15 mouse cellular contexts compared by ENCODE assay signal in the genomic region with DNA sequence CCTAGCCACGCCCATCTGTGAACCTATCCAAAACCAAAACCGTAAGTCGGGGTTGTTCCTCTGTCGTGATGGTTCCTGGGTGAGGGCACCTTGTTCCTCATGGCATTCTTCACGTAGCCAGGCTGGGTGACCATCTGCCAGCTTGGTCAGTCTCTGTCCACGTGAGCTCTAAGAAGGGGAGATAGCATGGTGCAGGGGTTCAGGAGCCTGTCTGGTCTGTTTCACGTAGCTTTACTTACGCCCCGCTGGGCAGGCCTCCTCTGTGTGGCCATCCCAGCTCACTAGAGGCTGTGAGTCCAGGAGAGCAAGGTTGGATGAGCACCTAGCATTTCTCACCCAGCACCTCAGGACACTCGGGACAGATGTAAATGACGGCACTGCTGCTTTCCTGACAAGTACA.
"Had no signal": no experiment of that assay in that cellular context is flagged by ENCODE, and none has a peak within 500 bp of the region (broad histone marks: within the 10 kb centered on the region; RNA-seq: fewer than 3 reads in every experiment).

No protein-coding gene starts in this region.

- H3K27me3 ChIP-seq: lung, embryonic 15.5 days; megakaryocyte, embryonic 14.5 days; midbrain, embryonic 13.5 days; midbrain, embryonic 15.5 days; neural tube, embryonic 12.5 days; stomach, embryonic 15.5 days had no signal

- H3K9me3 ChIP-seq: lung, embryonic 15.5 days; megakaryocyte, embryonic 14.5 days; midbrain, embryonic 13.5 days; midbrain, embryonic 15.5 days; neural tube, embryonic 12.5 days; stomach, embryonic 15.5 days had no signal

- ATAC-seq: liver, postnatal 0 days; lung, postnatal 0 days; midbrain, embryonic 13.5 days; midbrain, embryonic 15.5 days had no signal

- DNase-seq: liver, postnatal 0 days; lung, adult 2 months; lung, postnatal 14 days; right cerebral cortex, postnatal 14 days; thymus, adult 2 months had no signal

- H3K4me2 ChIP-seq: lung, embryonic 15.5 days; midbrain, embryonic 11.5 days; midbrain, embryonic 13.5 days; midbrain, embryonic 15.5 days; neural tube, embryonic 12.5 days; stomach, embryonic 15.5 days had no signal

- H3K4me1 ChIP-seq: lung, embryonic 15.5 days; midbrain, embryonic 15.5 days; stomach, embryonic 15.5 days had no signal

- H3K36me3 ChIP-seq: midbrain, embryonic 13.5 days; midbrain, embryonic 15.5 days; neural tube, embryonic 12.5 days; stomach, embryonic 15.5 days had no signal

- H3K27ac ChIP-seq: lung, embryonic 15.5 days; macrophage; midbrain, embryonic 13.5 days; midbrain, embryonic 15.5 days; neural tube, embryonic 12.5 days; stomach, embryonic 15.5 days; stomach, postnatal 0 days had no signal

- H3K4me3 ChIP-seq: lung, embryonic 15.5 days; megakaryocyte, embryonic 14.5 days; midbrain, embryonic 13.5 days; midbrain, embryonic 15.5 days; neural tube, embryonic 12.5 days; stomach, embryonic 15.5 days had no signal

- H3K9ac ChIP-seq: liver, postnatal 0 days; lung, embryonic 15.5 days; midbrain, embryonic 13.5 days; midbrain, embryonic 15.5 days; neural tube, embryonic 12.5 days; stomach, embryonic 15.5 days had no signal
